Mouse (Mus musculus): ENCODE results near the gene Hist1h2an.

- TF ChIP-seq CTCF (IDR thresholded peaks at IDR 0.05; ENCODE audit: low read depth, low read length), result no peak
- TF ChIP-seq GATA2 (IDR thresholded peaks at IDR 0.05; ENCODE audit: borderline replicate concordance, low read depth, low read length), result no peak
Measured at GRCm38 (mm10) chr13:21745006-21745405, 42.0 kb downstream of the Hist1h2an start.
